Mouse (Mus musculus): ENCODE measurements at regions not wholly inside any gene's neighbourhood (a gene's known extent, or its start where the extent isn't known, plus 50 kb on each side); places are given as distances from the start of the nearest gene placed in this dataset.

- Histone ChIP-seq H3K4me1 (ENCODE audit: control insufficient read depth, insufficient read depth, low read length) (no peaks in the 10 kb centered on the region), H3K27ac (ENCODE audit: insufficient read depth, low read length) (no peak overlapping the region), H3K4me3 (ENCODE audit: insufficient read depth, low read length) (no peak overlapping the region)
- no peak for TF ChIP-seq POLR2A (IDR thresholded peaks at IDR 0.05; ENCODE audit: extremely low read depth, insufficient read depth, low read length)
- no peak for TF ChIP-seq CTCF (IDR thresholded peaks at IDR 0.05; ENCODE audit: extremely low read depth, insufficient read depth, low read length)
Observed at GRCm38 (mm10) chr17:51500751-51501150, 321.6 kb upstream of the Tbc1d5 start.

GRCm38 (mm10) chr17:51499541-51499940 lies 320.4 kb upstream of the Tbc1d5 start:
- TF ChIP-seq CTCF (IDR thresholded peaks at IDR 0.05; ENCODE audit: extremely low read depth, insufficient read depth, low read length) (no peak), POLR2A (IDR thresholded peaks at IDR 0.05; ENCODE audit: extremely low read depth, insufficient read depth, low read length) (no peak)
- no peak overlapping the region for H3K4me3 ChIP-seq (ENCODE audit: insufficient read depth, low read length)
- H3K27ac ChIP-seq (ENCODE audit: insufficient read depth, low read length), result no peak overlapping the region
- H3K4me1 ChIP-seq (ENCODE audit: control insufficient read depth, insufficient read depth, low read length), result no peaks in the 10 kb centered on the region

- Histone ChIP-seq H3K27ac (ENCODE audit: insufficient read depth, low read length) (no peak overlapping the region), H3K4me1 (ENCODE audit: control insufficient read depth, insufficient read depth, low read length) (no peaks in the 10 kb centered on the region), H3K4me3 (ENCODE audit: insufficient read depth, low read length) (no peak overlapping the region)
- TF ChIP-seq POLR2A (IDR thresholded peaks at IDR 0.05; ENCODE audit: extremely low read depth, insufficient read depth, low read length) (no peak), CTCF (IDR thresholded peaks at IDR 0.05; ENCODE audit: extremely low read depth, insufficient read depth, low read length) (no peak)
Observed at GRCm38 (mm10) chr17:51495038-51495437, 315.9 kb upstream of the Tbc1d5 start.

GRCm38 (mm10) chr17:51489386-51489785 lies 310.2 kb upstream of the Tbc1d5 start:
- H3K4me3 ChIP-seq (ENCODE audit: insufficient read depth, low read length), result no peak overlapping the region
- H3K4me1 ChIP-seq (ENCODE audit: control insufficient read depth, insufficient read depth, low read length), result no peaks in the 10 kb centered on the region
- no peak overlapping the region for H3K27ac ChIP-seq (ENCODE audit: insufficient read depth, low read length)
- TF ChIP-seq CTCF (IDR thresholded peaks at IDR 0.05; ENCODE audit: extremely low read depth, insufficient read depth, low read length) (no peak), POLR2A (IDR thresholded peaks at IDR 0.05; ENCODE audit: extremely low read depth, insufficient read depth, low read length) (no peak)

- Histone ChIP-seq H3K4me1 (ENCODE audit: control insufficient read depth, insufficient read depth, low read length) (no peaks in the 10 kb centered on the region), H3K4me3 (ENCODE audit: insufficient read depth, low read length) (no peak overlapping the region), H3K27ac (ENCODE audit: insufficient read depth, low read length) (no peak overlapping the region)
- TF ChIP-seq POLR2A (IDR thresholded peaks at IDR 0.05; ENCODE audit: extremely low read depth, insufficient read depth, low read length) (no peak), CTCF (IDR thresholded peaks at IDR 0.05; ENCODE audit: extremely low read depth, insufficient read depth, low read length) (no peak)
Observed at GRCm38 (mm10) chr17:51487918-51488445, 308.8 kb upstream of the Tbc1d5 start.

- Histone ChIP-seq H3K27ac (ENCODE audit: insufficient read depth, low read length) (no peak overlapping the region), H3K4me1 (ENCODE audit: control insufficient read depth, insufficient read depth, low read length) (no peaks in the 10 kb centered on the region; the same call in 1 of the 2 replicates), H3K4me3 (ENCODE audit: insufficient read depth, low read length) (no peak overlapping the region)
- TF ChIP-seq POLR2A (IDR thresholded peaks at IDR 0.05; ENCODE audit: extremely low read depth, insufficient read depth, low read length) (no peak), CTCF (IDR thresholded peaks at IDR 0.05; ENCODE audit: extremely low read depth, insufficient read depth, low read length) (no peak)
Observed at GRCm38 (mm10) chr17:51477810-51478209, 298.7 kb upstream of the Tbc1d5 start.

- no peak overlapping the region for H3K27ac ChIP-seq (ENCODE audit: insufficient read depth, low read length)
- no peaks in the 10 kb centered on the region; the same call in 1 of the 2 replicates for H3K4me1 ChIP-seq (ENCODE audit: control insufficient read depth, insufficient read depth, low read length)
- no peak for TF ChIP-seq CTCF (IDR thresholded peaks at IDR 0.05; ENCODE audit: extremely low read depth, insufficient read depth, low read length)
- no peak for TF ChIP-seq POLR2A (IDR thresholded peaks at IDR 0.05; ENCODE audit: extremely low read depth, insufficient read depth, low read length)
- no peak overlapping the region for H3K4me3 ChIP-seq (ENCODE audit: insufficient read depth, low read length)
Observed at GRCm38 (mm10) chr17:51477404-51477803, 298.3 kb upstream of the Tbc1d5 start.

- no peaks in the 10 kb centered on the region for H3K4me1 ChIP-seq (ENCODE audit: control insufficient read depth, insufficient read depth, low read length)
- H3K27ac ChIP-seq (ENCODE audit: insufficient read depth, low read length), result no peak overlapping the region
- TF ChIP-seq POLR2A (IDR thresholded peaks at IDR 0.05; ENCODE audit: extremely low read depth, insufficient read depth, low read length) (no peak), CTCF (IDR thresholded peaks at IDR 0.05; ENCODE audit: extremely low read depth, insufficient read depth, low read length) (no peak)
- no peak overlapping the region for H3K4me3 ChIP-seq (ENCODE audit: insufficient read depth, low read length)
Observed at GRCm38 (mm10) chr17:51462137-51462880, 283.2 kb upstream of the Tbc1d5 start.

- Histone ChIP-seq H3K4me3 (ENCODE audit: insufficient read depth, low read length) (peak overlapping the region; percentile 17; the same call in 1 of the 2 replicates), H3K27ac (ENCODE audit: insufficient read depth, low read length) (no peak overlapping the region)
- TF ChIP-seq CTCF (IDR thresholded peaks at IDR 0.05; ENCODE audit: extremely low read depth, insufficient read depth, low read length), result no peak
- TF ChIP-seq POLR2A (IDR thresholded peaks at IDR 0.05; ENCODE audit: extremely low read depth, insufficient read depth, low read length), result no peak
Observed at GRCm38 (mm10) chr17:51461248-51461647, 282.1 kb upstream of the Tbc1d5 start.

GRCm38 (mm10) chr17:51459119-51459518 lies 280.0 kb upstream of the Tbc1d5 start:
- no peak overlapping the region for H3K4me3 ChIP-seq (ENCODE audit: insufficient read depth, low read length)
- TF ChIP-seq POLR2A (IDR thresholded peaks at IDR 0.05; ENCODE audit: extremely low read depth, insufficient read depth, low read length) (no peak), CTCF (IDR thresholded peaks at IDR 0.05; ENCODE audit: extremely low read depth, insufficient read depth, low read length) (no peak)
- H3K27ac ChIP-seq (ENCODE audit: insufficient read depth, low read length), result no peak overlapping the region
- H3K4me1 ChIP-seq (ENCODE audit: control insufficient read depth, insufficient read depth, low read length), result no peaks in the 10 kb centered on the region

More at GRCm38 (mm10) chr17:51461248-51461647, 282.1 kb upstream of the Tbc1d5 start:
- no peaks in the 10 kb centered on the region for H3K4me1 ChIP-seq (ENCODE audit: control insufficient read depth, insufficient read depth, low read length)

Data from cortical plate, adult 2 months (tissue).